Mouse (Mus musculus) lung, postnatal 0 days (tissue): ENCODE measurements at regions not wholly inside any gene's neighbourhood (a gene's known extent, or its start where the extent isn't known, plus 50 kb on each side); places are given as distances from the start of the nearest gene placed in this dataset.

ENCODE experiments used
- CTCF ChIP-seq: IDR thresholded peaks from 2 replicates; pipeline ENCODE4 v1.5.1; 2016; ENCODE audit warnings: antibody characterized with exemption, mild to moderate bottlenecking
- EP300 ChIP-seq: IDR thresholded peaks from 2 replicates; pipeline ENCODE4 v1.6.1; 2016; ENCODE audit warnings: antibody characterized with exemption, mild to moderate bottlenecking, control low read depth

- TF ChIP-seq EP300 (no peak), CTCF (no peak)
These were observed 988.2 kb upstream of the Tenm3 start for GRCm38 (mm10) chr8:49831970-49832369.
